Mouse (Mus musculus) thymus, postnatal 10 days (tissue): Measurements from ENCODE around the gene Olfr152.

Experiments
- DNase-seq, 2 experiments: peaks; one replicate each; pipeline ENCODE4 v3.0.0; 2021; ENCODE audit warnings: low spot score in 2 of 2

Olfr152 gene

DNA sequence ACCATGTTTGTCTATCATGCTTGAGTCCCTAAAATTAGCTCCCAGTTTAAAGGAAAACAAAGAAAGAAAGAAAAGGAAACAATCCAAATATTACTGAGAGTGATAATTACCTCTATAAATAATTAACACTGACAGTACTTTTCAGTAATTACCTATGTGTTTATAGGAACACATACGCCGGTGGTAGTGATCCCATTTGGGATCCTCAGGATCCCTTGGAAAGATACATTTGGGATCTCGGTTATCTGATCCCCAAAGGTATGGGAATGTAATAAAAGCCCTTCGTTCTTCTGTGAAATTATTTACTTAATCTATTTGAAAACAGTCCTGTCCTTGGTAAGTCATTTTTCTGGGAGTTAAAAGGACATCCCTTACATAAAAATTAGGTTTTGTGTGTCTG is at the start of gene Olfr152:
Gene Olfr152, plus strand, starts transcription at position 301 of the 400 bp plus-strand sequence.
- no peak for DNase-seq

DNA sequence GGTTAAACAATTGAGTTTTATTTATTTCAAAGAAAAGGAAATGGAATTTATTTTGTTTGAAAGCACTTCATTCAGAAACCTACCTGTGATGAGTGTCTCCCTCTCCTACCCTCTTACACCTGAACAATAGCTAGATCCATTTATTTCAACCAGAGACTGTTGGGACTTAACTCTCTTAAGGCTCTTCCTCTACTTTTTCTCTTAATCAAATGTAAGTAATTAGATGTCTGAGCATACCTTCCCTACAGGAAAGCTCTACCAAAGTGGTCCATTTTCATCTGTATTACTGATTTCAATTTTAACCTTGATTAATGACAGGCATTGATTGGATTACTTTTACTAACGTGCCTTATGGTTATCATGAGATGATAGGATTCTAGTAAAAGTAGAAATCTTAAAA is 39.4 kb upstream of the Olfr152 start, which contains the start of gene Olfr1138:
Gene Olfr1138, minus strand, starts transcription at position 101 of the 400 bp plus-strand sequence.
- DNase-seq, result no peak

DNA sequence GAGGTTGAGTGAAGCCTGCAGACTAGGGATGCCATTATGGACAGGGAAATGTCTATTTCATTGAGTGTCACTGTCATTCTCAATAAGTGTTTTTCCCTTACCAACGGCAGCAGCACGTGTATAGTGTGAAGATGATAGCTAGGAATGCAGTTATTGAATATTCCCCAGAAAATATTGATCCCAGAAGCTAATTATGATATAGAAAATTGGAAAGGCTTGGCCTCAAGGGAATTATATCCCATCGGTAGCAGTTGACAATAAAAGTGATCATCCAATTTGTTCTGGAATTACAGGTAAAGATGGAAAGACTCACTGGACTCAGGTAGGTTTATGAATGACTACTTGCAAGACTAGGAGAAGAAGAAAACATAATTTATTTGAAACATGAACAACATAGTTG is 35.8 kb upstream of the Olfr152 start, which contains the start of gene Olfr1140:
Gene Olfr1140, plus strand, starts transcription at position 301 of the 400 bp plus-strand sequence.
- DNase-seq, result no peak

DNA sequence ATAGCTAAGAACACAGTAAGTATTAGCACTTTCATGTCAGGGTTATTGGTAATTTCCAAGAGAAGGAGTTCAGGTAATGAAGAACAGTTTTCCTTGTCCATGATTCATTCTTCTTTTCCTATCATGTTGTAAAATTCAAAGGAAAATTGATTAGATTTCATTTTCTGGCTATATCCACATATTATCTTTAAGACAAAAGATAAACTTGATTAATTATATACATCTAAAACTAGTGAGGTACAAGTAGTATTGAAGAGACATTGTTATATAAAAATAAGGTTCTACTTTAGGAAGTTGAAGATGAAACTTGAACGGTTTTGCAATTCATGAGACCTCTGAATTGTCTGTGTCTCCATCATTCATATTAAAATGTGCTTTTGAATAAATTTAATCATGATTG is 25.4 kb upstream of the Olfr152 start, which contains the start of gene Olfr1141:
Gene Olfr1141, minus strand, starts transcription at position 101 of the 400 bp plus-strand sequence.
- no peak for DNase-seq

DNA sequence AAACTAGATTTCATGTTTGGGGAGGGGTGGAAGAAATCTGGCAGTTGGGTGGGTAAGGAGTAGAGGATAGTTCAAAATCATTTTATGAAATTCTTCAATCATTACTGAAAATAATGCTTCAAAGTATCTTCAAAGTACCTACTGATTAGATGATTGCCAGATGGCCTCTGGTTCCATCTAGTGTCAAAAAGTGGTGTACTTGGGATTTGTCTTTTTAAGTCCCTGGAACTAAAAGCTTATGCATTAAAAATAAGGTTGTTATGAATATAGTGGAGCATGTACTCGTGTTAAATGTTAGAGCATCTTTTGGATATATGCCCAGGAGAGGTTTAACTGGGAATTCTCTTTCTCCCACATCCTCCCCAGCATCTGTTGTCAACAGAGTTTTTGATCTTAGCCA is 3.1 kb upstream of the Olfr152 start:
- no peak for DNase-seq

DNA sequence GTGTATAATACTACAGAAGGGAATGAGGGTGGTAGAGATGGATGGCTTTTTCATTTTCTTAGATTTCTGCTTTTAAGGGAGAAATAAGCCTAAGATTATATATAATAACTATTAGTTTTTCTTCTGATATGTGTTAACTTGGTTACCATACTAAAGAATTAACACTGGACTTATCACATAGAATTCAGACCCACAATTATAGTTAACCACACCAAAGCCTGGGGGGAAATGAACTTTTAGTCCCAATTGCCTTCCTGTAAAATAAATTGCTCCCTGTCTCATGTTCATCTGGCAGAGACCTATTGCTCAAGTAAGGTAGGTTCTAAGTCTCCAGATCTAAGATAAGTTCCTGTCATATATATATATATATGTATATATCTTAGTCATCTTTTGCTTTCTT is 21.0 kb downstream of the Olfr152 start, which contains the start of gene Olfr1143:
Gene Olfr1143, plus strand, starts transcription at position 301 of the 400 bp plus-strand sequence.
- DNase-seq, result no peak

DNA sequence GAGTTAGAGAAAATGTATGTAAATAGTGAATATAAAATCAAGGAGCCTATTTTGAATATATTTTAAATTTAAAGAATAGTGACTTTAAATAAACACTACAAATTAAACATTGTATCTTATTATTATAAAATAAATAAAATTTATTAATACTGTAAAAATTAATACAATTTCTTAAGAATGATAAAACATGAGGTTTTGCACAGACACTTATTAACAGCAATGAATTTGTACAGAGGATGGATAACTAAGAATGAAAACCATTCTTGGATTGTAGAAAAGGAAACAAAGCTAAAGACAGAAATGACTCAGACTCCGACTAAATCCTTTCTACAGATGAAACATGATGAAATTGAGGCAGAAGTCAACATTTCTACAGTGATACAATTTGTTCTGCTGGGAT is 30.2 kb downstream of the Olfr152 start, which contains the start of gene Olfr1145:
Gene Olfr1145, plus strand, starts transcription at position 301 of the 400 bp plus-strand sequence.
- DNase-seq, result no peak

DNA sequence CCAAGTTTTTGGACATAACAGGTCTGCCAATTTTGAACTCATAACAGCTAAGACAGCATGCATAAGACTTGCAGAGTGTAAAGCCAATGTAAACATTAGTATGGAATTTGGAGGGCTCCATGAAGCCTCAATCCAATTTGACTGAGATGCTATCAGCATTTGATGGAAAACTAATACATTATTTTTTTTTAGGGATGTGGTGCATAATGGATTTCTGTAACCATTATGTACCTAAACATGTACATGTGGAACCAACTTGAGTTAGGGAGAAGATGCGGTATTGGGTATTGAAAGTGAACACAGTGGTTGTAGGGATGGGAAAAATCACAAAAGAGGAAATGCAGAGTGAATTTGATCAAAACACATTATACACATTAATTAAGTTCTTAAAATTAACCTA is 51.0 kb downstream of the Olfr152 start, which contains the start of gene Olfr1148:
Gene Olfr1148, plus strand, starts transcription at position 301 of the 400 bp plus-strand sequence.
- DNase-seq, result no peak
